Mouse (Mus musculus): ENCODE measurements around the gene Ptges2. TPM values are rescaled to one million over a fixed set of nuclear protein-coding genes. Genes with fewer than 3 reads are reported as not detected.

Gene Ptges2
- total and polyA plus RNA-seq, 3 experiments = 30.4 to 396 (median 47.0) TPM

DNA sequence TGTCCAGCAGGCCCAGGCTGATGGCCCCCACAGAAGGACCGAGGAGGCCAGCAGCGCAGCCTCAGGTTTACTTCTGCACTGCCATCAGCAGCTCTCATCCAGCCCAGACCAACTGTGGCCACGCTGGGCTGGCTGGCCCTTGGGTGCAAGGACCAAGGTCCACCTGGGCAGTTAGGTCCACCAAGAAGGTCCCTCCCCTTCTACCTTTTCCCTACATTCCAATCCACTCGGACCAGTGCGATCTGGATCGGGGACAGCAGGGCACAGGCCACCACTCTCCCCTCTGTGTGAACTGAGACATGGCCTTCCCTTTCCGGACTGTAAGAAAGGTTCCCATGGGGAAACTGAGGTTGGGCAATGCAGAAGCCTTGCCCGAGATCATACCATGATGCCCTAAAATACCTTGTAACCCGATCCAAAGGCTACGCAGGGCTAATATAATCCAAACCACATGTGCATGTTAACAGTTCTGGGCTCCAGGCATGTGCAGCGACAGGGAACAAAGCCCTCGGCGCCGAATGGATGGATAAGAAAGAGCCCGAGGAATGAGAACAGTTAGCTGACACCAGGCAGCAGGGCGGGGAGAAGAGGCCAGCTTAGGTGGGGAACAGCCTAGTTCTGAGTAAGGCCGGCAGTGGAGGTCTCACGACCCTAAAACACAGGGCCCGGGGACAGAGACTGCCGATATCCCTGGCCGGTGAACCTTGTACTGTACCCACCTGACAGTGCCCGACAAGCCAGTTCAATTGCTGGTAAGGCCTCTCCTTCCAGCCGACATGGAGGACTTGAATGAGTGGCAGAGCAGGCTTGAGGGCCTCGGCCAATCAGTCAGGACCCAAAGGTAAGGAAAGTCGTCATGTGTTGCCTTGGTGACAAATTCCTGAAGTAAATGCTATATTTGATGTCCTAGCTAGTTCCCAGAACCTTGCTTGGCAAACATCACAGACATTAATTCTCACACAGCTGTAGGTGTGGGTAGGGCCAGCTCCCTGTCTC lies 13.0 kb downstream of the Ptges2 start:
- Histone ChIP-seq H3K4me3 (ENCODE audit: control insufficient read depth in 1 of 2, insufficient read depth in 1 of 2, low read depth in 2 of 2, low read length in 2 of 2) (no peak overlapping the region), H3K27ac (ENCODE audit: control insufficient read depth, low read depth, low read length) (no peak overlapping the region), H3K36me3 (ENCODE audit: control insufficient read depth in 1 of 2, insufficient read depth in 2 of 2, low read length in 2 of 2) (no peaks in the 10 kb centered on the region), H3K4me1 (ENCODE audit: control insufficient read depth in 1 of 2, insufficient read depth in 2 of 2, low read length in 2 of 2) (no peaks in the 10 kb centered on the region), H3K9me3 (replicated peaks; ENCODE audit: insufficient read depth, low read length) (no peaks in the 10 kb centered on the region), H3K9ac (ENCODE audit: control insufficient read depth, low read depth, low read length, poor library complexity, severe bottlenecking) (no peak overlapping the region), H3K79me2 (ENCODE audit: control insufficient read depth, insufficient read depth, low read length, poor library complexity) (no peaks in the 10 kb centered on the region), H3K27me3 (ENCODE audit: control insufficient read depth in 1 of 2, insufficient read depth in 2 of 2, low read length in 2 of 2) (no peaks in the 10 kb centered on the region)
- no peak for TF ChIP-seq TBP (IDR thresholded peaks at IDR 0.05; ENCODE audit: low read depth, low read length)
- no peak for TF ChIP-seq MEF2A (IDR thresholded peaks at IDR 0.05; ENCODE audit: extremely low read depth, insufficient replicate concordance, low read depth, low read length, poor library complexity, severe bottlenecking)
- TF ChIP-seq HCFC1 (IDR thresholded peaks at IDR 0.05; ENCODE audit: low read depth, low read length) = no peak
- no peak for DNase-seq (ENCODE audit: low read depth, low spot score)

DNA sequence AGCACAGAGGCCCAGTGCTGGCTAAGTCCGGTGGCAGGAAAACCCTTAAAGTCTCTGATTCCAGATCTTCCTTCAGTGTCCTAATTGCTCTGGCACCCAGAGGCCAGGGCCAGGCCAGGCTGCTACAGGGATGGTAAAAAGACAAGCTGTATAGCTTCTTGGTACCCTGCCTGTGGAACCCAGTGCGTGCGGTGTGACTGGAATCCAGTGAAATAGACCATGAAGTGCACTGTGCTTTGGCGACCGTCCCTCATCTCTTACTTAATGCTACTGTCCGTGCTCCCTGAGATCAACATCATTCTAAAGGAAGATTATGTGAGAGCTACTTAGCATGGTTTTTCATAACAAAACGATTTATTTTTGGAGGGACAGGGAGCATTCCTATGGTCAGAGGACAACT lies 15.7 kb downstream of the Ptges2 start:
- Histone ChIP-seq H3K27ac (ENCODE audit: control insufficient read depth, low read depth, low read length) (no peak overlapping the region), H3K4me3 (ENCODE audit: control insufficient read depth in 1 of 2, insufficient read depth in 1 of 2, low read depth in 2 of 2, low read length in 2 of 2) (no peak overlapping the region), H3K27me3 (ENCODE audit: control insufficient read depth in 1 of 2, insufficient read depth in 2 of 2, low read length in 2 of 2) (no peaks in the 10 kb centered on the region), H3K9me3 (replicated peaks; ENCODE audit: insufficient read depth, low read length) (no peaks in the 10 kb centered on the region), H3K4me1 (ENCODE audit: control insufficient read depth in 1 of 2, insufficient read depth in 2 of 2, low read length in 2 of 2) (no peaks in the 10 kb centered on the region), H3K9ac (ENCODE audit: control insufficient read depth, low read depth, low read length, poor library complexity, severe bottlenecking) (no peak overlapping the region), H3K79me2 (ENCODE audit: control insufficient read depth, insufficient read depth, low read length, poor library complexity) (no peaks in the 10 kb centered on the region), H3K36me3 (ENCODE audit: control insufficient read depth in 1 of 2, insufficient read depth in 2 of 2, low read length in 2 of 2) (no peaks in the 10 kb centered on the region; a peak in 1 of 4 replicates)
- TF ChIP-seq E2F4 (IDR thresholded peaks at IDR 0.05; ENCODE audit: borderline replicate concordance, low read depth, low read length) (no peak), TAL1 (IDR thresholded peaks at IDR 0.05; ENCODE audit: low read length) (no peak), KAT2A (conservative IDR thresholded peaks at IDR 0.05; ENCODE audit: low read depth, low read length) (no peak), CTCF (IDR thresholded peaks at IDR 0.05 in 2 of 3, conservative IDR thresholded peaks at IDR 0.05 in 1 of 3; ENCODE audit: control insufficient read depth in 1 of 3, insufficient read depth in 1 of 3, low read depth in 2 of 3, low read length in 3 of 3, poor library complexity in 1 of 3, severe bottlenecking in 1 of 3) (no peak), NRF1 (IDR thresholded peaks at IDR 0.05; ENCODE audit: insufficient read depth, low read depth, low read length, poor library complexity, severe bottlenecking) (no peak), BHLHE40 (IDR thresholded peaks at IDR 0.05; ENCODE audit: borderline replicate concordance, low read depth, low read length) (no peak), ZKSCAN1 (IDR thresholded peaks at IDR 0.05; ENCODE audit: low read depth, low read length) (no peak), SMC3 (IDR thresholded peaks at IDR 0.05; ENCODE audit: low read depth, low read length) (no peak), JUND (IDR thresholded peaks at IDR 0.05; ENCODE audit: low read depth, low read length) (no peak), ZNF384 (IDR thresholded peaks at IDR 0.05; ENCODE audit: low read depth, low read length) (no peak), RAD21 (IDR thresholded peaks at IDR 0.05; ENCODE audit: low read depth, low read length) (no peak), USF1 (IDR thresholded peaks at IDR 0.05; ENCODE audit: low read depth, low read length) (no peak), SIN3A (IDR thresholded peaks at IDR 0.05; ENCODE audit: low read length) (no peak), MAX (IDR thresholded peaks at IDR 0.05; ENCODE audit: low read length) (no peak), ZMIZ1 (IDR thresholded peaks at IDR 0.05; ENCODE audit: low read depth, low read length) (no peak)
- DNase-seq (ENCODE audit: low read depth, low spot score) = no peak

All from MEL (cell line).